In the genomic region with DNA sequence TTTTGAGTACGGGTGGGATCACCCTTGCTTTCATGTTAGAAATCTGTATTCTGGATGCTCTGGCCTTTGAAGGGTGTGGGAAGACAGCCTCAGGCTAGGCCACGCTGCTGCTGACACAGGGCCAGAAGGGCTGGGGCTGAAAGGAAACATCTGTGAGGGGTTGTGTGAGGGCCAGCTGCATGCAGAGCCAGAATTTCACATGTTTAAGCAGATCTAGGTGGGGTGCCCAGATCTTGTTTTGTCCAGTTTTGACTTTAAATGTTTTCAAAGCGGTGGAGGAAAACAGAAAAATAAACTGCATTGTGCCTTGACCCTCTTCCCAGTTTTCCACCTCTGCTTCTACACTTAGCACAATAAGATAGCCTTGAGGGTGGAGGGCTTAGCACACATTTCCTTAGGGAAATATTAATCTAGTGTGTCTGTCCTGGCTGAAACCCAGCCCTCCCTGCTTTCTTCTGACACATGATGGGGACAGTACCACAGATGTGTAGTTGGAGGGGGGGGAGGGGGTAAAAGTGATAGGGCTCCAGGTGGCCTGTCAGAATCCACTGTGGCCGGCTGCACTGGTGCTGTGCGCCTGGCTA, we compare ENCODE assay signal across 8 mouse cellular contexts. TPM values are rescaled to one million over a fixed set of nuclear protein-coding genes. Genes with fewer than 3 reads are reported as not detected.
DNase-seq lines count a peak whose midpoint lies in the region; ATAC-seq lines count a peak whose summit lies in the region.

No protein-coding gene starts in this region.

- H3K4me2 ChIP-seq in neural tube, embryonic 11.5 days (ENCODE audit: low read depth) = no peak overlapping the region
- no peak overlapping the region for H3K4me2 ChIP-seq in heart, embryonic 12.5 days
- H3K4me2 ChIP-seq in kidney, embryonic 14.5 days (replicated peaks; ENCODE audit: low read depth, low read length) = no peak overlapping the region

- no peak overlapping the region for H3K4me3 ChIP-seq in neural tube, embryonic 11.5 days (ENCODE audit: low read depth, low read length)
- no peak overlapping the region for H3K4me3 ChIP-seq in heart, embryonic 12.5 days
- no peak overlapping the region for H3K4me3 ChIP-seq in kidney, embryonic 14.5 days (ENCODE audit: low read length)

- peaks cover 5% of the 10 kb centered on the region for H3K36me3 ChIP-seq in neural tube, embryonic 11.5 days (ENCODE audit: control insufficient read depth, insufficient read depth, low read length)
- peaks cover 80% of the 10 kb centered on the region for H3K36me3 ChIP-seq in heart, embryonic 12.5 days
- H3K36me3 ChIP-seq in kidney, embryonic 14.5 days (ENCODE audit: control insufficient read depth, insufficient read depth, low read length) = peaks cover 50% of the 10 kb centered on the region

- no peak for DNase-seq in neural tube, embryonic 11.5 days (ENCODE audit: low spot score)
- no peak for DNase-seq in neural tube, embryonic 10.5 days (ENCODE audit: extremely low spot score, low spot score)
- peak; percentile 54 for DNase-seq in ovary, adult 18-20 months (ENCODE audit: low spot score)
- DNase-seq in frontal cortex, adult 2 months (ENCODE audit: extremely low spot score in 1 of 2, low spot score in 1 of 2) = no peak
- DNase-seq in spleen, adult 12 weeks (ENCODE audit: low spot score) = no peak
- no peak for DNase-seq in cerebellum, postnatal 14 days

- no peaks in the 10 kb centered on the region for H3K27me3 ChIP-seq in neural tube, embryonic 11.5 days (ENCODE audit: control insufficient read depth, insufficient read depth, low read length)
- no peaks in the 10 kb centered on the region for H3K27me3 ChIP-seq in heart, embryonic 12.5 days (replicated peaks)
- H3K27me3 ChIP-seq in kidney, embryonic 14.5 days (ENCODE audit: control insufficient read depth, insufficient read depth, low read length) = no peaks in the 10 kb centered on the region

- H3K9me3 ChIP-seq in neural tube, embryonic 11.5 days (ENCODE audit: control insufficient read depth, low read length) = no peaks in the 10 kb centered on the region
- peaks cover 14% of the 10 kb centered on the region for H3K9me3 ChIP-seq in heart, embryonic 12.5 days (replicated peaks)
- H3K9me3 ChIP-seq in kidney, embryonic 14.5 days (ENCODE audit: control insufficient read depth, low read length) = peaks cover 7% of the 10 kb centered on the region; the same call in 1 of the 2 replicates

- ATAC-seq in neural tube, embryonic 11.5 days (ENCODE audit: insufficient read depth, low FRiP score, low TSS enrichment) = peak; percentile 60; the same call in 1 of the 2 replicates
- peak; percentile 64; the same call in 1 of the 2 replicates for ATAC-seq in heart, embryonic 12.5 days (ENCODE audit: insufficient number of reproducible peaks, low FRiP score)
- peak; percentile 84 for ATAC-seq in kidney, embryonic 14.5 days (ENCODE audit: low FRiP score, low TSS enrichment)

- WGBS in neural tube, embryonic 11.5 days = 68% methylated on average over 5 of the region's 5 CpGs
- 70% methylated on average over 5 of the region's 5 CpGs for WGBS in heart, embryonic 12.5 days
- 56% methylated on average over 5 of the region's 5 CpGs for WGBS in kidney, embryonic 14.5 days

- H3K4me1 ChIP-seq in neural tube, embryonic 11.5 days (ENCODE audit: control insufficient read depth, insufficient read depth, low read length) = no peaks in the 10 kb centered on the region
- H3K4me1 ChIP-seq in heart, embryonic 12.5 days (replicated peaks) = 0 out of 2 replicates have a peak, but pooled peaks cover 6% of the 10 kb centered on the region
- H3K4me1 ChIP-seq in kidney, embryonic 14.5 days (ENCODE audit: control insufficient read depth, insufficient read depth, low read length) = 0 out of 2 replicates have a peak, but pooled peaks cover 5% of the 10 kb centered on the region

- H3K27ac ChIP-seq in neural tube, embryonic 11.5 days (ENCODE audit: low read depth, low read length) = no peak overlapping the region
- H3K27ac ChIP-seq in heart, embryonic 12.5 days (ENCODE audit: poor library complexity, severe bottlenecking) = peak overlapping the region; percentile 19; the same call in 1 of the 2 replicates
- peak overlapping the region; percentile 49 for H3K27ac ChIP-seq in kidney, embryonic 14.5 days (ENCODE audit: low read depth, low read length)

- H3K9ac ChIP-seq in neural tube, embryonic 11.5 days (ENCODE audit: low read length) = no peak overlapping the region
- no peak overlapping the region for H3K9ac ChIP-seq in heart, embryonic 12.5 days
- no peak overlapping the region for H3K9ac ChIP-seq in kidney, embryonic 14.5 days (ENCODE audit: low read depth, low read length)

RNA-seq across cellular contexts. Expression of gene Clec3b, which starts 11.8 kb away (rescaled TPM):
- polyA plus RNA-seq in neural tube, embryonic 11.5 days (2014; fragmentation: Nextera tagmentation; extraction: Ambion mirVana) = not detected in 2 replicates
- not detected in 2 replicates for polyA plus RNA-seq in heart, embryonic 12.5 days (2016; fragmentation: Nextera tagmentation; extraction: Ambion mirVana)
- not detected in 2 replicates for polyA plus RNA-seq in kidney, embryonic 14.5 days (2014; fragmentation: Nextera tagmentation; extraction: Ambion mirVana)
- 5.8 and 8.4 TPM in 2 replicates for polyA plus RNA-seq in frontal cortex, adult 2 months (2012; rRNA removed)

RNA-seq across cellular contexts. Expression of gene Exosc7, which starts 26.0 kb away (rescaled TPM):
- polyA plus RNA-seq in neural tube, embryonic 11.5 days (2014; fragmentation: Nextera tagmentation; extraction: Ambion mirVana) = 101 and 110 TPM in 2 replicates
- polyA plus RNA-seq in heart, embryonic 12.5 days (2016; fragmentation: Nextera tagmentation; extraction: Ambion mirVana) = 69.6 and 71.3 TPM in 2 replicates
- polyA plus RNA-seq in kidney, embryonic 14.5 days (2014; fragmentation: Nextera tagmentation; extraction: Ambion mirVana) = 133 and 156 TPM in 2 replicates
- 65.5 and 71.4 TPM in 2 replicates for polyA plus RNA-seq in frontal cortex, adult 2 months (2012; rRNA removed)

RNA-seq across cellular contexts. Expression of gene Zdhhc3, which starts 26.0 kb away (rescaled TPM):
- 60.5 and 66.4 TPM in 2 replicates for polyA plus RNA-seq in neural tube, embryonic 11.5 days (2014; fragmentation: Nextera tagmentation; extraction: Ambion mirVana)
- polyA plus RNA-seq in heart, embryonic 12.5 days (2016; fragmentation: Nextera tagmentation; extraction: Ambion mirVana) = 62.2 and 64.5 TPM in 2 replicates
- 46.9 and 59.6 TPM in 2 replicates for polyA plus RNA-seq in kidney, embryonic 14.5 days (2014; fragmentation: Nextera tagmentation; extraction: Ambion mirVana)
- 62.0 and 63.7 TPM in 2 replicates for polyA plus RNA-seq in frontal cortex, adult 2 months (2012; rRNA removed)
